Mouse (Mus musculus): ENCODE measurements around the gene Agrn.
A peak's percentile ranks its signal among the peaks of the same experiment; 100 is the strongest.

GRCm38 (mm10) chr4:156200623-156201475 lies 3.6 kb upstream of the Agrn start, which contains the start of gene Isg15:
- TF ChIP-seq CTCF (IDR thresholded peaks at IDR 0.05; ENCODE audit: extremely low read depth, insufficient read depth, insufficient read length, insufficient replicate concordance), result no peak
- TF ChIP-seq POLR2A (IDR thresholded peaks at IDR 0.05; ENCODE audit: low read depth, low read length), result peak; percentile 25; the same call in 1 of the 2 replicates
